Mouse (Mus musculus): ENCODE data around the gene Ubox5.

Ubox5 gene

GRCm38 (mm10) chr2:130634006-130634738, 4.3 kb upstream of the Ubox5 start:
- DNase-seq (ENCODE audit: low spot score in 2 of 2): no peak

GRCm38 (mm10) chr2:130632887-130633675, 3.2 kb upstream of the Ubox5 start:
- no peak for DNase-seq (ENCODE audit: low spot score in 2 of 2)

GRCm38 (mm10) chr2:130632416-130632815, 2.6 kb upstream of the Ubox5 start:
- DNase-seq (ENCODE audit: low spot score in 2 of 2): no peak

- DNase-seq (ENCODE audit: low spot score in 2 of 2): no peak
Measured at GRCm38 (mm10) chr2:130629080-130629838, 579 bp downstream of the Ubox5 start.

- no peak for DNase-seq (ENCODE audit: low spot score in 2 of 2)
Measured at GRCm38 (mm10) chr2:130628424-130628823, 1.4 kb downstream of the Ubox5 start.

GRCm38 (mm10) chr2:130618972-130619371, 10.9 kb downstream of the Ubox5 start:
- DNase-seq (ENCODE audit: low spot score in 2 of 2): no peak

GRCm38 (mm10) chr2:130613091-130613490, 16.7 kb downstream of the Ubox5 start:
- no peak for DNase-seq (ENCODE audit: low spot score in 2 of 2)

- no peak for DNase-seq (ENCODE audit: low spot score in 2 of 2)
Measured at GRCm38 (mm10) chr2:130602195-130602594, 27.6 kb downstream of the Ubox5 start.

- no peak for DNase-seq (ENCODE audit: low spot score in 2 of 2)
Measured at GRCm38 (mm10) chr2:130598399-130598798, 31.4 kb downstream of the Ubox5 start.

- no peak for DNase-seq (ENCODE audit: low spot score in 2 of 2)
Measured at GRCm38 (mm10) chr2:130597601-130598010, 32.2 kb downstream of the Ubox5 start.

GRCm38 (mm10) chr2:130595596-130595995, 34.2 kb downstream of the Ubox5 start:
- DNase-seq (ENCODE audit: low spot score in 2 of 2): no peak

GRCm38 (mm10) chr2:130591016-130591415, 38.8 kb downstream of the Ubox5 start:
- no peak for DNase-seq (ENCODE audit: low spot score in 2 of 2)

- DNase-seq (ENCODE audit: low spot score in 2 of 2): no peak
Measured at GRCm38 (mm10) chr2:130589761-130590160, 40.1 kb downstream of the Ubox5 start.

GRCm38 (mm10) chr2:130589157-130589556, 40.7 kb downstream of the Ubox5 start:
- no peak for DNase-seq (ENCODE audit: low spot score in 2 of 2)

GRCm38 (mm10) chr2:130588373-130588772, 41.5 kb downstream of the Ubox5 start:
- no peak for DNase-seq (ENCODE audit: low spot score in 2 of 2)

GRCm38 (mm10) chr2:130586016-130586415, 43.8 kb downstream of the Ubox5 start:
- no peak for DNase-seq (ENCODE audit: low spot score in 2 of 2)

- DNase-seq (ENCODE audit: low spot score in 2 of 2): no peak
Measured at GRCm38 (mm10) chr2:130583902-130584560, 45.8 kb downstream of the Ubox5 start.

- DNase-seq (ENCODE audit: low spot score in 2 of 2): no peak
Measured at GRCm38 (mm10) chr2:130582552-130582951, 47.3 kb downstream of the Ubox5 start, which contains the start of gene Avp. Gene Avp, minus strand, starts transcription at chr2:130582554.

- DNase-seq (ENCODE audit: low spot score in 2 of 2): no peak
Measured at GRCm38 (mm10) chr2:130581201-130581600, 48.6 kb downstream of the Ubox5 start.

- no peak for DNase-seq (ENCODE audit: low spot score in 2 of 2)
Measured at GRCm38 (mm10) chr2:130579791-130580190, 50.0 kb downstream of the Ubox5 start.

- DNase-seq (ENCODE audit: low spot score in 2 of 2): peak; percentile 53 to 65
Measured at GRCm38 (mm10) chr2:130578148-130578547, 51.7 kb downstream of the Ubox5 start.

- DNase-seq (ENCODE audit: low spot score in 2 of 2): no peak
Measured at GRCm38 (mm10) chr2:130577632-130578031, 52.2 kb downstream of the Ubox5 start.
